Mouse (Mus musculus) liver, embryonic 14.5 days (tissue): ENCODE data around the gene Gabrg3. TPM values are rescaled to one million over a fixed set of nuclear protein-coding genes. Genes with fewer than 3 reads are reported as not detected.

ENCODE experiments used
- ATAC-seq: fragments of 200-750 bp; cut with Nextera tagmentation; 2 replicates; pipeline ENCODE4 v1.8.0; 2017; ENCODE audit warnings: moderate number of reproducible peaks, mild to moderate bottlenecking, moderate library complexity; ENCODE audit not compliant: insufficient read depth
- DNase-seq, 3 experiments: peaks; one replicate each; pipeline ENCODE4 v3.0.0-alpha.2; 2012 to 2013; ENCODE audit warnings: low read depth in 3 of 3, low spot score in 3 of 3
- H3K27ac ChIP-seq: fragments of 300-500 bp; sonication (generic); 2 replicates; pipeline ENCODE4 v1.5.1; 2014; ENCODE audit warnings: moderate library complexity, mild to moderate bottlenecking, control low read depth, inconsistent platforms
- H3K27me3 ChIP-seq: fragments of 300-500 bp; sonication (generic); 2 replicates; pipeline ENCODE4 v1.6.1; 2014; ENCODE audit warnings: mild to moderate bottlenecking, low read length, moderate library complexity; ENCODE audit not compliant: control insufficient read depth, insufficient read depth
- H3K36me3 ChIP-seq: fragments of 300-500 bp; sonication (generic); replicated peaks from 2 replicates; pipeline ENCODE4 v1.6.1; 2014; ENCODE audit warnings: low read depth; ENCODE audit not compliant: control insufficient read depth, insufficient read depth
- H3K4me1 ChIP-seq, 2 experiments: fragments of 200-500 bp in 1 of 2; fragments of 300-500 bp in 1 of 2; sonication (generic) in 1 of 2; replicated peaks; 2 replicates each; pipeline ENCODE4 v1.6.1; 2012 to 2014; ENCODE audit warnings: antibody characterized with exemption in 1 of 2, inconsistent platforms in 1 of 2, low read length in 1 of 2; ENCODE audit not compliant: control insufficient read depth in 2 of 2, insufficient read depth in 2 of 2
- H3K4me2 ChIP-seq: fragments of 300-500 bp; sonication (generic); 2 replicates; pipeline ENCODE4 v1.6.1; 2014; ENCODE audit warnings: low read depth, mild to moderate bottlenecking, control low read depth, moderate library complexity
- H3K4me3 ChIP-seq, 2 experiments: fragments of 200-500 bp in 1 of 2; fragments of 300-500 bp in 1 of 2; sonication (generic) in 1 of 2; 2 replicates each; pipeline ENCODE4 v1.5.1; 2012 to 2014; ENCODE audit warnings: low read depth in 2 of 2, low read length in 2 of 2, mild to moderate bottlenecking in 2 of 2, control low read depth in 1 of 2, inconsistent platforms in 1 of 2, moderate library complexity in 1 of 2; ENCODE audit not compliant: insufficient read depth in 1 of 2
- H3K9ac ChIP-seq: fragments of 300-500 bp; sonication (generic); replicated peaks from 2 replicates; pipeline ENCODE4 v1.6.1; 2014; ENCODE audit warnings: mild to moderate bottlenecking, control low read depth, moderate library complexity
- H3K9me3 ChIP-seq: fragments of 300-500 bp; sonication (generic); 2 replicates; pipeline ENCODE4 v1.6.1; 2016; ENCODE audit warnings: low read length, mixed read lengths; ENCODE audit not compliant: control insufficient read depth
- CTCF ChIP-seq: IDR thresholded peaks from 2 replicates; pipeline ENCODE4 v1.5.1; 2016; ENCODE audit warnings: antibody characterized with exemption, low read depth, control low read depth
- EP300 ChIP-seq: IDR thresholded peaks from 2 replicates; pipeline ENCODE4 v1.6.1; 2016; ENCODE audit warnings: antibody characterized with exemption, low read depth
- WGBS: fragments of 180-500 bp; shearing (Covaris S2); extraction: QIAGEN DNeasy Blood & Tissue Kit; methylation state at CpG from one replicate; pipeline ENCODE4 v1.1.7; 2014; ENCODE audit not compliant: insufficient replicate concordance; 5-methylcytosine and 5-hydroxymethylcytosine counted together
- polyA plus RNA-seq, 2 experiments: library from polyadenylated mRNA; depleted of rRNA in 1 of 2; stranded (reverse) in 1 of 2; unstranded in 1 of 2; fragments of >200 nt; fragmentation: Nextera tagmentation in 1 of 2; extraction: Ambion mirVana in 1 of 2; gene quantifications; 2 replicates each; pipeline versions ENCODE4 v1.2.1 to v1.2.3; 2012 to 2014

Gabrg3 gene
- polyA plus RNA-seq, 2 experiments = 0.03 TPM; not detected in 1

GRCm38 (mm10) chr7:57341910-57342309 is 45.1 kb downstream of the Gabrg3 start:
- Histone ChIP-seq H3K9me3 (no peaks in the 10 kb centered on the region), H3K27ac (no peak overlapping the region), H3K4me2 (no peak overlapping the region), H3K9ac (no peak overlapping the region), H3K36me3 (no peaks in the 10 kb centered on the region), H3K4me3 (no peak overlapping the region), H3K4me1 (no peaks in the 10 kb centered on the region), H3K27me3 (no peaks in the 10 kb centered on the region)
- DNase-seq (no peak), ATAC-seq (no peak)
- TF ChIP-seq EP300 (no peak), CTCF (no peak)
- 61% methylated on average over 8 of the region's 8 CpGs for WGBS

GRCm38 (mm10) chr7:57331211-57331610 is 55.8 kb downstream of the Gabrg3 start:
- Histone ChIP-seq H3K9ac (no peak overlapping the region), H3K4me3 (no peak overlapping the region), H3K36me3 (no peaks in the 10 kb centered on the region), H3K9me3 (no peaks in the 10 kb centered on the region), H3K27me3 (no peaks in the 10 kb centered on the region), H3K4me2 (no peak overlapping the region), H3K4me1 (no peaks in the 10 kb centered on the region), H3K27ac (no peak overlapping the region)
- TF ChIP-seq CTCF (no peak), EP300 (no peak)
- no peak for DNase-seq
- no peak for ATAC-seq
- 50% methylated on average over 3 of the region's 3 CpGs for WGBS

GRCm38 (mm10) chr7:57330240-57330639 is 56.7 kb downstream of the Gabrg3 start:
- Histone ChIP-seq H3K27ac (no peak overlapping the region), H3K36me3 (no peaks in the 10 kb centered on the region), H3K27me3 (no peaks in the 10 kb centered on the region), H3K4me1 (no peaks in the 10 kb centered on the region), H3K4me2 (no peak overlapping the region), H3K9ac (no peak overlapping the region), H3K9me3 (no peaks in the 10 kb centered on the region), H3K4me3 (no peak overlapping the region)
- ATAC-seq (no peak), DNase-seq (no peak)
- TF ChIP-seq CTCF (no peak), EP300 (no peak)
- 54% methylated on average over 4 of the region's 4 CpGs for WGBS

- DNase-seq (no peak), ATAC-seq (no peak)
- 66% methylated on average over 3 of the region's 3 CpGs for WGBS
- no peak overlapping the region for H3K27ac ChIP-seq
- no peaks in the 10 kb centered on the region for H3K27me3 ChIP-seq
- TF ChIP-seq EP300 = no peak
- TF ChIP-seq CTCF = no peak
- H3K9ac ChIP-seq = no peak overlapping the region
- no peak overlapping the region for H3K4me3 ChIP-seq
- no peaks in the 10 kb centered on the region for H3K4me1 ChIP-seq
- no peaks in the 10 kb centered on the region for H3K36me3 ChIP-seq
- H3K9me3 ChIP-seq = no peaks in the 10 kb centered on the region
- H3K4me2 ChIP-seq = no peak overlapping the region
Measured at GRCm38 (mm10) chr7:57324473-57324872, 62.5 kb downstream of the Gabrg3 start.

- WGBS = 39% methylated on average over 1 of the region's 1 CpGs
- Histone ChIP-seq H3K36me3 (no peaks in the 10 kb centered on the region), H3K4me2 (no peak overlapping the region), H3K27me3 (no peaks in the 10 kb centered on the region), H3K9ac (no peak overlapping the region), H3K27ac (no peak overlapping the region), H3K4me1 (no peaks in the 10 kb centered on the region), H3K4me3 (no peak overlapping the region), H3K9me3 (no peaks in the 10 kb centered on the region)
- no peak for ATAC-seq
- TF ChIP-seq EP300 = no peak
- TF ChIP-seq CTCF = no peak
- DNase-seq = no peak
Measured at GRCm38 (mm10) chr7:57322086-57322485, 64.9 kb downstream of the Gabrg3 start.
